Mouse (Mus musculus): ENCODE results near the gene Mat2a.

DNA sequence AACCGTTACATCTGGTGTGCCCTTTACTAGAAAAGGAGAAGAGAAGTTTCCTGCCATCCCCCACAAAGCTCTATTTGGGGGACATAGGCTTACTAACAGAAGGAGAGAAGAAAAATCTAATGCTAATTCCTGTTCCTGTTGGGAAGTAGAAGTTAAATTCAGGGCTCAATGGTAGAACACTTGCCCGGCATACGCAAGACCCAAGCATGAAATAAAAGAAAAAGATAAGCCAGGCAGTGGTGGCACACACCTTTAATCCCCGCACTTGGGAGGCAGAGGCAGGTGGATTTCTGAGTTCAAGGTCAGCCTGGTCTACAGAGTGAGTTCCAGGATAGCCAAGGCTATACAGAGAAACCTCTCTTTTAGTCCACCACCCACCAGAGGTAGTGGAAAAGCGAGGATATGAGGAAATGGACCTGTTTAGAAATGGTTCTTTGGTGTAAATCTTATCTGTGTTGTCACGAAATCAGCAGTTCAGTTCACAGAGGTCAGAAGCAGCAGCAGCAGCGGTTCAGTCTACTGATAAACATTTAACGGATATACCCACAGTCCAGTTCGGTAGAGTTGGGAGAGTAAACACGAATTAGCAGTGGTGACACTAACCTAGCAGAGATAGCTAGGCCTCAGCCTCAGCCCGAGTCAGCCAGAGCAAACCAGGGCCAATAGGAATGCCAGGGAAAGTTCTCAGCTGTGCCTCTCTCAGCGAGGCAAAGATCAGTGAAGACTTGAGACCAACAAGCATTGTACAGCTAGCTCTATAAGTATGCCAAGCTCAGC lies 40.5 kb upstream of the Mat2a start:
- no peak for TF ChIP-seq CTCF (IDR thresholded peaks at IDR 0.05; ENCODE audit: borderline replicate concordance, extremely low read depth, insufficient read depth, insufficient read length)
- TF ChIP-seq POLR2A (IDR thresholded peaks at IDR 0.05; ENCODE audit: borderline replicate concordance, extremely low read depth, insufficient read depth, insufficient read length, poor library complexity, severe bottlenecking), result no peak

Data from brain, embryonic 14.5 days (tissue).